Mouse (Mus musculus): ENCODE data around the gene Stil.

GRCm38 (mm10) chr4:115062540-115062874 lies 62.5 kb downstream of the Stil start:
- TF ChIP-seq EP300 (IDR thresholded peaks at IDR 0.05; ENCODE audit: insufficient read depth, low read depth, low read length): no peak
- TF ChIP-seq CTCF (IDR thresholded peaks at IDR 0.05): no peak
